Mouse (Mus musculus) spleen, adult 2 months (tissue): ENCODE measurements at regions not wholly inside any gene's neighbourhood (a gene's known extent, or its start where the extent isn't known, plus 50 kb on each side); places are given as distances from the start of the nearest gene placed in this dataset.

Experiments used
- CTCF ChIP-seq: fragments of 200-500 bp; IDR thresholded peaks from 2 replicates; pipeline ENCODE4 v1.5.1; 2011; ENCODE audit warnings: mild to moderate bottlenecking, inconsistent platforms; ENCODE audit not compliant: insufficient read depth, insufficient read length, insufficient replicate concordance; ENCODE audit errors: extremely low read depth
- POLR2A ChIP-seq: fragments of 200-500 bp; IDR thresholded peaks from 2 replicates; pipeline ENCODE4 v1.6.1; 2011; ENCODE audit warnings: low read depth, low read length, inconsistent platforms

- TF ChIP-seq CTCF (no peak), POLR2A (no peak)
Observed at GRCm38 (mm10) chr13:94645241-94646206, 143.2 kb upstream of the Tbca start.
